Mouse (Mus musculus) urinary bladder, postnatal 25 days (tissue): ENCODE results near the gene Ppfia3.

Experiments
- DNase-seq: peaks from one replicate; pipeline ENCODE4 v3.0.0; 2022; ENCODE audit warnings: low spot score

The Ppfia3 gene

DNA sequence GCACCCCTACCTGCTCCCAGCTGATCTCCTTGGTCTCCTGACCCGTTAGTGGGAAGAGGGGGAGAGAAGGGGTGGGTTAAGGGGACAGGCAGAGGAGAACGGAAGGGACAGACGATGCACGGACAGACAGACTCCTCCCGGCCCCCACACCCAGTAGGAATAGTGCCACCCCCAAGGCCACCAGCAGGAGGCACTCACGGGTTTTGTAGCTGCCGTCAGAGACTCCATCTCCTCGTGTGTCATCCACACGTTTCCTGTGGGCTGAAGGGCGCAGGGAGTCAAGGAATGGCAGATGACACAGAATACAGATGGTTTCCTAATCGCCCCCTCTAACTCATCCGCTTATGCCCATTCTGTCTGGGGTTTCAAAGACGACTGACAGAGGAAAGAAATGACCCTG lies 23.3 kb downstream of the Ppfia3 start:
- no peak for DNase-seq

GRCm38 (mm10) chr7:45342081-45342480 lies 24.7 kb downstream of the Ppfia3 start:
- no peak for DNase-seq

- DNase-seq = peak; percentile 78
Observed at GRCm38 (mm10) chr7:45341303-45341702, 25.5 kb downstream of the Ppfia3 start.

DNA sequence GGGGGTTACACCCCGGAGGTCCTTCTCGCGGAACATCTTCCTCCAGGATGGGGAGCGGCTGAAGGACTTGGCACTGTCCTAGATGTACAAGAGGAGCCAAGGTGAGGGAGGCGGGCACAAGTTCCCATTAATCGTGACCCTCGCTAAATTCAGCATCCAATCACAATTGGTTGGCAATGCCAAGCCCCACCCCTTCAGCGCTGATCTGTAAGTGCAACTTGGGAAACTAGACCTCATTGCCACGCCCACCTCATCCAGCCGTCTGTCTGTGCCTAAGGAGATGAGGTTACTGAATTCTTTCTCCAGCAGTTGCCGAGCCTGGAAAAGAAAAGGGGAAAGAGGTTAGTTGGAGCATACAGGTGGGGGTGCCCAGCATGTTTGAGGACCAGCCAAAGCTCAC lies 26.1 kb downstream of the Ppfia3 start:
- peak; percentile 37 for DNase-seq

DNA sequence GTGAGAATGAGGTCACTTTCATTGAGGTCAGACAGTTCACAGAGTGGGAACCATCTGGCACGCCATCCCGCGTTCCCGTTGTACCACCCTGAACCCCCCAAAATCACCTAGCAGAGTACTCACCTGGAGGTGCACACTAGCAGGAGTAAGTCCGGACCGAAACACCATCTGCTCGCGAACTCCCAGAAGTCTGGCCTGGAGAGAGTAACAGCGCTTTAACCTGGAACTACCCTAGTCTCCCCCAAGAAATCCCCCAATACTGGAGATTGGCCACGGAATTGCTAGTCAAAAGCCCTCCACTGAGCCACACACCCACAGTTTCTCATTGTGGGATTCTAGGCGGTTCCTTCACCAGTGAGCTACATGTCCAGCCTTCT lies 26.8 kb downstream of the Ppfia3 start:
- DNase-seq = no peak

DNA sequence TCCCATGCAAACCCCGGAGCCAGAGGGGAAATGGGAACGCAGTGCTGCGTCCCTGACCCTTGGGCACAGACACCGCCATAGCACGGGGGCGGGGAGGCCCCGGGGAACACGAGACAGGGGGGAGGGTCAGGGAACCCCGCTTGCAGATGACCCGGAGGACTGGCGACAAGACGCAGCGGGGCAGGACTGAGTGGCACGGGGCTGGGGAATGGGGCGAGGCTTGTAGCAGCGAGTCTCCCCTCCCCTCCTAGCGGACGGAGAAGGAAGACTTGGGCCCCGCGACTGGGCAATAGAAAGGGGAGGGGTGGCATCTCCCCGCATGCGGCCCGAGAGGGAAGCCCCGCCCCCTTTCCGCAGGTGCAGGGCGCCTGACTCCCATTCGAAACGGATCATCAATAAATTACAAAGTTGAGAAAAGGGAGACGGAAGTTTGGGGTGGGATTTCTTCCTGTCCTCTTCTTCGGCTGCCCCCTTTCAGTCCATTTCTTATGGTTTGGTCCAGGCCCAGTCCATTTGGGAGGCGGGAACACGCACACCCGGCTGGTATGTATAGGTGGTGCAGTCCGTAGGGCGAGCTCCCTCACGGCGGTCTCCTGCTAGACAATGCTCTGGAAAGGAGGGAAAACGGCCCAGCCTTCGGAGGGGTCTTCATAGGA lies 27.3 kb downstream of the Ppfia3 start:
- peak; percentile 60 for DNase-seq

GRCm38 (mm10) chr7:45338161-45338911 lies 28.5 kb downstream of the Ppfia3 start:
- peak; percentile 55 for DNase-seq

- no peak for DNase-seq
Observed at GRCm38 (mm10) chr7:45337469-45337868, 29.4 kb downstream of the Ppfia3 start.

- DNase-seq = no peak
Observed at GRCm38 (mm10) chr7:45336319-45336718, 30.5 kb downstream of the Ppfia3 start.

- DNase-seq = no peak
Observed at GRCm38 (mm10) chr7:45335056-45335455, 31.8 kb downstream of the Ppfia3 start, which contains the start of gene Hrc. Gene Hrc (plus strand): TSS chr7:45335290.

GRCm38 (mm10) chr7:45334605-45335004 lies 32.2 kb downstream of the Ppfia3 start:
- no peak for DNase-seq

GRCm38 (mm10) chr7:45333431-45333982 lies 33.3 kb downstream of the Ppfia3 start, which contains the start of gene Trpm4:
Gene Trpm4 (minus strand): TSS chr7:45333780.
- peak; percentile 93 for DNase-seq

DNA sequence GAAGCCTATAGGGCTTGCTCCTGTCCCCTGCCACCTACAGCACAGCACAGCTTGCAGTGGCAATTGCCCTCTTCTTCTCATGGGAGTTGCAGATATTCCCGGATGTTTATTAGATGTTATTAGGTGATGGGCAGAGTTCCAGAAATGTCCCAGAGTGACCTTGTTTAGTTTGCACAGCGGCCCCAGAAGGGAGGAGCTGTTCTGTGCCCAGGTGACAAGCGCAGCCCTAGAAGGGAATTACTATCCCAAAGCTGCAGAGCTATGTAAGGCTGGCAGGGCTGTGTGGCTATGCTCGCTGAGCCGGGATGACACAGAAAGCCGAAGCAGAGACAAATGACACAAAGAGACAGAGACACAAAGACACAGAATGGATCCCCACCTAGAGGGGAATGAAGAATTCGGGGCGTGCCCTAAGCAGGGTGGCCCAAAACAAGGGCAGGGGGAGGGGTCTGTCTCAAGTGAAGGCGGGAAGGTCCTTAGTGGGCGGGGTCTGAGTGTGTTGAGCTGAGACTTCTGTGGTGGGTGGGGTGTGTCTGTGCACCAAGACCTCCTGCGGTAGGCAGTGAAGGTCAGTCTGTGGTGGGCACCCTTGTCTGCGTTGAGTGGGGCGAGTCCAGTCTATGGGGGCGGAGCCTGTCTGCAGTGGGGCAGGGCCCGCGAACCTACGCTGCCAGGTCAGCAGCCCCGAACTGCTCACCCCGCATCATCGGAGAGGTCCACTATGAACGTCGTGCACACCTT lies 34.0 kb downstream of the Ppfia3 start:
- peak; percentile 44 for DNase-seq

GRCm38 (mm10) chr7:45331502-45331901 lies 35.3 kb downstream of the Ppfia3 start:
- DNase-seq = no peak

DNA sequence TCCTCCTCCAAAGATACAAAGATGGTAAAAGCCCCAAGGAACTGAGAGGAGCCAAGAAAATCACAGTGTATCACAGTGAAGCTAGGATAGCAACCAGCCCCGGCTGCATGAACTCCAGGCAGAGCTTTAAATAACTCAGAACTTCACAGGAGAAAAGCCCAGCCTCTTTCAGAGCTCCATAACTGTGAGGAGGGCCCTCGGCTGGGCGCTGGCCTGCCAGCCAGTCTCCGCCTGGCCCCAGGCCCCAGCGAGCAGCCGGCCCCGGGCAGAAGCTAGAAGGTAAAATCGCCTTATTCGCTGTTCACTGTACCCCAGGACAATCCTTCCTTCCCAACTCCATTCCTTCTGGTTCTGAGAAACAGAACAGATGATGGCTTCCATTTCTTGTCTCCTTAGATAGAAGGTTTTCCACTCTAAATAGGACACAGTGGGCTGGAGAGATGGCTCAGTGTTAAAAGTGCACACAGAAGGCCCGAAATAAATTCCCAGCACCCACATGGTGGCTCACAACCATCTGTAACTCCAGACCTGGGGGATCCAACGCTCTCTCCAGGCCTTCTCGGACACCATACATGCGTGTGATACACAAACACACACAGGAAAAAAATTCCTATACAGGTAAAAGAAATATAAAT lies 37.9 kb downstream of the Ppfia3 start:
- no peak for DNase-seq

GRCm38 (mm10) chr7:45325800-45326199 lies 41.0 kb downstream of the Ppfia3 start:
- no peak for DNase-seq

DNA sequence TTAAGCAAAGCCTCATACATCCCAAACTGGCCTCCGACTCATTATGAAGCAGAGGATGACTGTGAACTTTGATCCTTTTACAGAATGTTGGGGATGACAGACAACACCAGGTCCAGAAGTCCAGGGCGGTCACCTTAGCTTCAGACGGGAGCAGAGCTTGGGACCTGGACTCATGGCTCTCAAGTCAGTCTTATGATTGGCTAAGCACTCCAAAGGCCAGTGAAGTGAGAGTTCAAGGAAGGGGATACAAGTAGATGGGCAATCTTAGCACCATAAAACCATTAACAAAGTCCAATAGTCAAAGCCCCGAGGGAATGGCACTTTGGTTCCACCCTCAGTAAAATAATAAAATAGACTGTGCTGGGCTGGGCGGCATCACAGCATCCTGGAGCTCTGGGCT lies 43.8 kb downstream of the Ppfia3 start:
- no peak for DNase-seq

GRCm38 (mm10) chr7:45322245-45322644 lies 44.6 kb downstream of the Ppfia3 start:
- no peak for DNase-seq

- DNase-seq = no peak
Observed at GRCm38 (mm10) chr7:45316536-45316935, 50.3 kb downstream of the Ppfia3 start.

GRCm38 (mm10) chr7:45315182-45315701 lies 51.6 kb downstream of the Ppfia3 start:
- no peak for DNase-seq

GRCm38 (mm10) chr7:45313495-45313894 lies 53.3 kb downstream of the Ppfia3 start:
- no peak for DNase-seq
